9 mouse cellular contexts compared by ENCODE assay signal in genomic region chr8:119424199-119424733, GRCm38 (mm10). TPM values are rescaled to one million over a fixed set of nuclear protein-coding genes. Genes with fewer than 3 reads are reported as not detected.
DNase-seq lines count a peak whose midpoint lies in the region; ATAC-seq and TF ChIP-seq lines count a peak whose summit lies in the region.
"Had no signal": no experiment of that assay in that cellular context is flagged by ENCODE, and none has a peak within 500 bp of the region (broad histone marks: within the 10 kb centered on the region; RNA-seq: fewer than 3 reads in every experiment).

No protein-coding gene starts in this region.

- peak overlapping the region; percentile 53 for H3K27ac ChIP-seq in layer of hippocampus, adult 2 months
- H3K27ac ChIP-seq in liver, embryonic 15.5 days (replicated peaks), result peak overlapping the region; percentile 69

- no peaks in the 10 kb centered on the region for H3K9me3 ChIP-seq in liver, embryonic 15.5 days (replicated peaks)

- peak; percentile 4 for ATAC-seq in inflammation-experienced regulatory T-cells, adult 6 months
- ATAC-seq in liver, embryonic 15.5 days (ENCODE audit: insufficient read depth), result peak; percentile 5; the same call in 1 of the 2 replicates
- ATAC-seq: Patski had no signal

- no peaks in the 10 kb centered on the region for H3K27me3 ChIP-seq in liver, embryonic 15.5 days
- H3K27me3 ChIP-seq: Patski had no signal

- no peaks in the 10 kb centered on the region for H3K36me3 ChIP-seq in liver, embryonic 15.5 days (replicated peaks)

- H3K9ac ChIP-seq in liver, embryonic 15.5 days, result no peak overlapping the region

- H3K4me2 ChIP-seq in liver, embryonic 15.5 days, result peak overlapping the region; percentile 39

- 38% methylated on average over 10 of the region's 10 CpGs for WGBS in liver, embryonic 15.5 days (ENCODE audit: insufficient replicate concordance)

- H3K4me1 ChIP-seq in liver, embryonic 15.5 days (replicated peaks), result peaks cover 79% of the 10 kb centered on the region

- no peak for TF ChIP-seq CTCF in layer of hippocampus, adult 2 months (conservative IDR thresholded peaks at IDR 0.05)

- DNase-seq in layer of hippocampus, adult 2 months (ENCODE audit: low spot score in 2 of 2), result no peak
- DNase-seq in layer of hippocampus, adult 9-11 months, result no peak
- DNase-seq in T-cell, adult 2 months (ENCODE audit: low spot score), result peak; percentile 45
- no peak for DNase-seq in embryo, embryonic 10.5 days (ENCODE audit: low spot score)
- no peak for DNase-seq in spleen, adult 18-20 months

- H3K4me3 ChIP-seq in layer of hippocampus, adult 2 months, result no peak overlapping the region
- peak overlapping the region; percentile 22 for H3K4me3 ChIP-seq in liver, embryonic 15.5 days (replicated peaks)

RNA-seq across cellular contexts. Expression of gene Osgin1, which starts 9.7 kb away (rescaled TPM):
- total RNA-seq in layer of hippocampus, adult 2 months (2021), result 1 to 10 TPM in 1 of 2 experiments, under 1 TPM in 1; 0.18 to 1.3 TPM
- polyA plus RNA-seq in inflammation-experienced regulatory T-cells, adult 6 months (2017; shearing (Covaris generic)), result 10 to 100 TPM; 15.6 to 28.0 (median 24.5) TPM
- 41.2 and 49.7 TPM in 2 replicates for polyA plus RNA-seq in liver, embryonic 15.5 days (2015; fragmentation: Nextera tagmentation; extraction: Ambion mirVana)

RNA-seq across cellular contexts. Expression of gene Necab2, which starts 22.3 kb away (rescaled TPM):
- 100 to 1,000 TPM in 1 of 2 experiments, 10 to 100 TPM in 1; 99.0 to 104 TPM for total RNA-seq in layer of hippocampus, adult 2 months (2021)
- polyA plus RNA-seq in inflammation-experienced regulatory T-cells, adult 6 months (2017; shearing (Covaris generic)), result not detected
- polyA plus RNA-seq in liver, embryonic 15.5 days (2015; fragmentation: Nextera tagmentation; extraction: Ambion mirVana), result not detected in 2 replicates
- total RNA-seq: heart, postnatal 25 days had no signal

RNA-seq across cellular contexts. Expression of gene Mlycd, which starts 29.6 kb away (rescaled TPM):
- total RNA-seq in layer of hippocampus, adult 2 months (2021), result 10 to 100 TPM; 29.1 to 30.8 TPM
- 1 to 10 TPM; 2.6 to 7.3 (median 7.1) TPM for polyA plus RNA-seq in inflammation-experienced regulatory T-cells, adult 6 months (2017; shearing (Covaris generic))
- 11.5 and 12.4 TPM in 2 replicates for polyA plus RNA-seq in liver, embryonic 15.5 days (2015; fragmentation: Nextera tagmentation; extraction: Ambion mirVana)
